Mouse (Mus musculus): ENCODE results near the gene Stx6.

GRCm38 (mm10) chr1:155223036-155223435 lies 64.5 kb downstream of the Stx6 start:
- TF ChIP-seq CTCF (IDR thresholded peaks at IDR 0.05; ENCODE audit: insufficient read depth, low read depth, low read length) (no peak), POLR2A (IDR thresholded peaks at IDR 0.05; ENCODE audit: insufficient read depth, low read depth, low read length) (no peak)
